ENCODE assay signal across 8 mouse cellular contexts in genomic region chr11:44665156-44665682, GRCm38 (mm10). TPM values are rescaled to one million over a fixed set of nuclear protein-coding genes. Genes with fewer than 3 reads are reported as not detected.
DNase-seq lines count a peak whose midpoint lies in the region; ATAC-seq lines count a peak whose summit lies in the region.

No protein-coding gene starts in this region.

- peaks cover 18% of the 10 kb centered on the region; the same call in 1 of the 2 replicates for H3K27me3 ChIP-seq in intestine, embryonic 14.5 days (replicated peaks; ENCODE audit: control insufficient read depth, insufficient read depth, low read length)
- peaks cover 6% of the 10 kb centered on the region for H3K27me3 ChIP-seq in liver, embryonic 15.5 days
- H3K27me3 ChIP-seq in neural tube, embryonic 14.5 days (ENCODE audit: control insufficient read depth, insufficient read depth, low read length), result no peaks in the 10 kb centered on the region

- H3K4me1 ChIP-seq in intestine, embryonic 14.5 days (replicated peaks; ENCODE audit: control insufficient read depth, insufficient read depth, low read length), result peaks cover 22% of the 10 kb centered on the region
- H3K4me1 ChIP-seq in liver, embryonic 15.5 days (replicated peaks), result no peaks in the 10 kb centered on the region
- peaks cover 27% of the 10 kb centered on the region for H3K4me1 ChIP-seq in neural tube, embryonic 14.5 days (ENCODE audit: control insufficient read depth, insufficient read depth, low read length)

- H3K4me3 ChIP-seq in intestine, embryonic 14.5 days (ENCODE audit: low read depth, low read length), result peak overlapping the region; percentile 15; the same call in 1 of the 2 replicates
- no peak overlapping the region for H3K4me3 ChIP-seq in liver, embryonic 15.5 days (replicated peaks)
- 0 out of 2 replicates have a peak overlapping the region, but pooled peaks have one; percentile 4 for H3K4me3 ChIP-seq in neural tube, embryonic 14.5 days (ENCODE audit: low read depth, low read length)

- H3K9ac ChIP-seq in intestine, embryonic 14.5 days (ENCODE audit: low read length), result no peak overlapping the region
- H3K9ac ChIP-seq in liver, embryonic 15.5 days, result no peak overlapping the region
- H3K9ac ChIP-seq in neural tube, embryonic 14.5 days (replicated peaks; ENCODE audit: low read depth, low read length), result 0 out of 2 replicates have a peak overlapping the region, but pooled peaks have one; percentile 26

- H3K27ac ChIP-seq in intestine, embryonic 14.5 days (ENCODE audit: low read depth), result no peak overlapping the region
- no peak overlapping the region for H3K27ac ChIP-seq in liver, embryonic 15.5 days (replicated peaks)
- peak overlapping the region; percentile 35; the same call in 1 of the 2 replicates for H3K27ac ChIP-seq in neural tube, embryonic 14.5 days (ENCODE audit: low read depth, low read length)

- peak overlapping the region; percentile 46 for H3K4me2 ChIP-seq in intestine, embryonic 14.5 days (ENCODE audit: low read length)
- peak overlapping the region; percentile 48 for H3K4me2 ChIP-seq in liver, embryonic 15.5 days
- H3K4me2 ChIP-seq in neural tube, embryonic 14.5 days (ENCODE audit: low read depth, low read length), result peak overlapping the region; percentile 41

- H3K9me3 ChIP-seq in intestine, embryonic 14.5 days (ENCODE audit: control insufficient read depth, low read length), result no peaks in the 10 kb centered on the region
- no peaks in the 10 kb centered on the region for H3K9me3 ChIP-seq in liver, embryonic 15.5 days (replicated peaks)
- no peaks in the 10 kb centered on the region for H3K9me3 ChIP-seq in neural tube, embryonic 14.5 days (ENCODE audit: control insufficient read depth, low read length)

- ATAC-seq in intestine, embryonic 14.5 days (replicated peaks; ENCODE audit: low FRiP score, low TSS enrichment, low read depth), result 0 out of 2 replicates have a peak, but pooled peaks have one; percentile 43
- ATAC-seq in liver, embryonic 15.5 days (ENCODE audit: insufficient read depth), result no peak
- peak; percentile 80 for ATAC-seq in neural tube, embryonic 14.5 days (ENCODE audit: low read depth)

- WGBS in intestine, embryonic 14.5 days, result 9% methylated on average over 18 of the region's 18 CpGs
- WGBS in liver, embryonic 15.5 days (ENCODE audit: insufficient replicate concordance), result 4% methylated on average over 18 of the region's 18 CpGs
- WGBS in neural tube, embryonic 14.5 days, result 1% methylated on average over 18 of the region's 18 CpGs

- DNase-seq in gastrocnemius, postnatal 10 days, result peak; percentile 51
- no peak for DNase-seq in gastrocnemius, postnatal 25 days
- DNase-seq in adrenal gland, postnatal 25 days, result peak; percentile 35
- DNase-seq in gastrocnemius, postnatal 4 days (ENCODE audit: low spot score in 2 of 2), result peak; percentile 23 to 47
- DNase-seq in intestine, embryonic 14.5 days (ENCODE audit: low spot score), result peak; percentile 72
- no peak for DNase-seq in cerebellum, postnatal 36 days

- no peaks in the 10 kb centered on the region for H3K36me3 ChIP-seq in intestine, embryonic 14.5 days (ENCODE audit: control insufficient read depth, insufficient read depth, low read length)
- no peaks in the 10 kb centered on the region for H3K36me3 ChIP-seq in liver, embryonic 15.5 days (replicated peaks)
- H3K36me3 ChIP-seq in neural tube, embryonic 14.5 days (ENCODE audit: control insufficient read depth, insufficient read depth, low read length), result no peaks in the 10 kb centered on the region

RNA-seq across cellular contexts. Expression of gene Ebf1, which starts 48.1 kb away (rescaled TPM):
- total RNA-seq in gastrocnemius, postnatal 10 days (2021), result 10 to 100 TPM; 25.8 to 36.2 TPM
- 10 to 100 TPM in 1 of 2 experiments, 1 to 10 TPM in 1; 9.3 to 14.0 TPM for total RNA-seq in gastrocnemius, postnatal 25 days (2021)
- 18.3 and 25.6 TPM in 2 replicates for total RNA-seq in adrenal gland, postnatal 25 days (2021)
- 10 to 100 TPM; 55.7 to 56.6 TPM for total RNA-seq in gastrocnemius, postnatal 4 days (2021)
- polyA plus RNA-seq in intestine, embryonic 14.5 days (2014; fragmentation: Nextera tagmentation; extraction: Ambion mirVana), result 8.4 and 10.0 TPM in 2 replicates
- polyA plus RNA-seq in liver, embryonic 15.5 days (2015; fragmentation: Nextera tagmentation; extraction: Ambion mirVana), result 1.2 and 1.5 TPM in 2 replicates
- polyA plus RNA-seq in neural tube, embryonic 14.5 days (2014; fragmentation: Nextera tagmentation; extraction: Ambion mirVana), result 194 and 226 TPM in 2 replicates

Comparison
In these comparisons a context has a peak if more than half of its experiments do, and no peak if none do; other contexts are left out.
1. DNase-seq: peak in gastrocnemius, postnatal 10 days (single experiment), adrenal gland, postnatal 25 days (single experiment), gastrocnemius, postnatal 4 days (2 of 2) and intestine, embryonic 14.5 days (single experiment); none in gastrocnemius, postnatal 25 days (single experiment) and cerebellum, postnatal 36 days (0 of 2).
2. Peak in every context shown above with its lines, with median percentiles within 50 percentile points of each other: H3K4me2 ChIP-seq.